Mouse (Mus musculus): ENCODE data around the gene Hepacam. TPM values are rescaled to one million over a fixed set of nuclear protein-coding genes. Genes with fewer than 3 reads are reported as not detected.
A peak's percentile ranks its signal among the peaks of the same experiment; 100 is the strongest.

Hepacam gene
- polyA plus RNA-seq, 1 experiment from 2014 or later = 0.11 TPM

DNA sequence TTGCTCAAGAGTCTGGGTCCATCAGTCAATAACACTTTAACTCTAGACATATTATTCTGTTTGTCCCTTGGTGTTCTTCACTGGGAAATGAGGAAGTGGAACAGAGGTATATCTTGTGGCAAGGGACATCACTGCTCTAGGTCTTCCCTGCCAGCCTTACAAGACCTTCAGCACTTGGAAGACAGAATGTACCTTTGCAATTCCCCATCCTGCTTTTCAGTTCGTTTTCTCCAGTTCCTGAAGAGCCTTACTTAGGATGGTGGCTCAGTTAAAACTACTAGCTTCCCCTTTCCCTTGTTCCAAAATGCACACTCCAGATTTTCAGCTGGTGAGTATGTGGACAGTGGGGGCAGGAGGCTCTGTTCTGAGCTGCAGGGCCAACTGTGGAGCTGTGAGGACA is 4.3 kb upstream of the Hepacam start:
- H3K36me3 ChIP-seq = no peaks in the 10 kb centered on the region
- no peak overlapping the region for H3K9ac ChIP-seq
- H3K4me1 ChIP-seq = peaks cover 11% of the 10 kb centered on the region
- no peak overlapping the region for H3K4me2 ChIP-seq (replicated peaks)
- ATAC-seq (ENCODE audit: low FRiP score, low read depth) = no peak
- no peaks in the 10 kb centered on the region for H3K27me3 ChIP-seq
- 40% methylated on average over 1 of the region's 1 CpGs for WGBS
- no peaks in the 10 kb centered on the region for H3K9me3 ChIP-seq
- H3K4me3 ChIP-seq = no peak overlapping the region
- H3K27ac ChIP-seq = no peak overlapping the region

DNA sequence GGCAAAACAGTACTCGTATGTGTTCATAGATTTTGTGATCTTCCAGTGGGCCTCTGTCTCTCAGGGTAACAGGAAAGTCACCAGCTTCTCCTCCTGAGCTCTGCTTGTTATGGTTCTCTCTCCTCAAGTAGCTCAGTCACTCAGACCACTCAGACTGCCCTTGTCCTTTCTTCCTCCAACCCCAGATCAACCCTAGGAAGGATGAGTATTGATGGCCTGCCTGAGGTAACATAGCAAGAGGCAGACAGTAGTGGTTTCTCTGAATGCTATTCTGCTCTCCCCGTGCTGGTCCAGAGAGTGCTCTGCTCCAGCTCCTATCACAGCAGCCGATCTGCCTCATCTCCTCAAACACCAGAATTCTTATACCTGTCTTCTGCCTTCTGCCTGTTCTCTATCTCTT is 3.6 kb upstream of the Hepacam start:
- no peak overlapping the region for H3K9ac ChIP-seq
- H3K36me3 ChIP-seq = no peaks in the 10 kb centered on the region
- no peak for ATAC-seq (ENCODE audit: low FRiP score, low read depth)
- no peak overlapping the region for H3K4me3 ChIP-seq
- peaks cover 11% of the 10 kb centered on the region for H3K4me1 ChIP-seq
- no peaks in the 10 kb centered on the region for H3K27me3 ChIP-seq
- no peak overlapping the region for H3K4me2 ChIP-seq (replicated peaks)
- H3K27ac ChIP-seq = no peak overlapping the region
- WGBS = 58% methylated on average over 3 of the region's 3 CpGs
- no peaks in the 10 kb centered on the region for H3K9me3 ChIP-seq

DNA sequence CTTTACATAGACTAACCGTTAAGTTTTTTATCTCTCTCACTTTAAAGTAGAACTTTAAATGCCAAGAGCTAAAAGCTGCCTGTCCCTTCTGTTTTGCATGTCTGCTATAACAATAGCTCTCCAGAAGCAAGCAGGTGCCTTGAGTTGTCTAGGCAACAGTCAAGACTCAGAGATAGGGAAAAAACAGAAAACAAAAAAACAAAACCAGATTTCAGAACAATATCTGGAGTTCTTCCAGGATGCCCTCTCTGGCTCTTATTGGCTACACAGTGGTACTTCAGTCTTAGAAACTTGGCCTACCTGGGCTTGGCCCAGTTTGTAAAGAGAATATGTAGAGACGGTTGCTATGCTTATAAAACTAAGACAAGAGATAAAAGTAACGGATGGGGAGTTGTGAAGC is 2.8 kb upstream of the Hepacam start:
- Histone ChIP-seq H3K9me3 (no peaks in the 10 kb centered on the region), H3K36me3 (no peaks in the 10 kb centered on the region), H3K4me1 (peaks cover 6% of the 10 kb centered on the region), H3K27ac (no peak overlapping the region), H3K27me3 (no peaks in the 10 kb centered on the region), H3K4me2 (replicated peaks) (no peak overlapping the region), H3K4me3 (no peak overlapping the region), H3K9ac (no peak overlapping the region)
- WGBS = 83% methylated on average over 3 of the region's 3 CpGs
- no peak for ATAC-seq (ENCODE audit: low FRiP score, low read depth)

DNA sequence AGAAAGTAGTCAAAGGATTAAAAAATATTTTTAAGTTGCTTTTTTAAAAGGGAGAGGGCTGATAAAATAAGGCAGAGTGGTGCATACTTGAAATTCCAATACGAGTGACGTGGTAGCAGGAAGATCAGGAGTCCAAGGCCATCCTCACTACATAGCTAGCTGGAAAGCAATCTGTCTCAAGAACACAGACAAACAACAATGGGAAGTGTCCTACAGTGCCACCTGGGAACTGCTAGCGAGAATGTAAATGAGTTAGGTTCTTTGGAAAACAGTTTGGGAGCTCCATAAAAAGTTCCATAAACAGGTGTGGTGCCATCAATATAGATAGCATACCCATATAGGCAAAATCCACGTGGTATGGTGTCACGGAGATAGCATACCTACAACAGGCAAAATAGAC is 1.4 kb upstream of the Hepacam start:
- Histone ChIP-seq H3K9ac (no peak overlapping the region), H3K4me2 (replicated peaks) (no peak overlapping the region), H3K27me3 (no peaks in the 10 kb centered on the region), H3K27ac (no peak overlapping the region), H3K9me3 (no peaks in the 10 kb centered on the region), H3K4me3 (no peak overlapping the region), H3K36me3 (no peaks in the 10 kb centered on the region), H3K4me1 (no peaks in the 10 kb centered on the region)
- no peak for ATAC-seq (ENCODE audit: low FRiP score, low read depth)
- 66% methylated on average over 5 of the region's 5 CpGs for WGBS

DNA sequence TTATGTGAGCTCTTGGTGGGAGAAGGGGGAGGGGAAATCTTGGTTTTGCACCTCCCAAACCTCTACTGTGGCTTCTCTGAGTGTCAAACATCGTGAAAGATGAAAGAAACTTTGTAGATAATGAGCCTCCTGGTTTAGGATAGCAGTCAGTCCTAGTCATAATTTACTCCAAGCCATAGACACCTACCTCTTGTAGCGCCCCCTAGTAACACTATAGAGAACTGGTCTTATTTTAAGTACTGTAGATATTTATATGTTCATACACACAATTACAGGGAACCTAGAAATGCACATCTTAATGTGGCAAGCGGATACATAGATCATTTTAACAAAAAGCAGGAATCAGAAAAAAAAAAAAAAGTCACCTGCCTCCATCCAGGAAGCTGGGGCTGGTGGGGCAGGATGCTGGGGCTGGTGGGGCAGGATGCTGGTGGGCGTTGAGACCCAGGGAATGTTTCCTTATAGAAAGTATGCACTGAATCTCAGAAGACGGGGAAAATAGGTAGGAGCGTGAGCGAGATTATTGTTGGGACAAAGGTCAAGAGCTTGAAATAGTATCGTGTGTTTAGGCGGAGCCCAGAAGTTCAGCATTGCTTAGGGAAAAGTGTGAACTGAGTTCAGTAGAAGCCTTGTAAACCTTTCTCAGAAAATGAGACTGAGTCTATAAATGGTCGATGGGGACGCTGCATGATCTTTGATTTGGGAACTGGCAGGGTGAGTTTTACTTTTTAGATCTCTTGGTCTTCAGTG is 1.1 kb downstream of the Hepacam start:
- Histone ChIP-seq H3K4me3 (no peak overlapping the region), H3K9me3 (no peaks in the 10 kb centered on the region), H3K4me1 (no peaks in the 10 kb centered on the region), H3K9ac (no peak overlapping the region), H3K4me2 (replicated peaks) (no peak overlapping the region), H3K27ac (no peak overlapping the region), H3K36me3 (no peaks in the 10 kb centered on the region), H3K27me3 (no peaks in the 10 kb centered on the region)
- ATAC-seq (ENCODE audit: low FRiP score, low read depth) = no peak
- 73% methylated on average over 11 of the region's 11 CpGs for WGBS

DNA sequence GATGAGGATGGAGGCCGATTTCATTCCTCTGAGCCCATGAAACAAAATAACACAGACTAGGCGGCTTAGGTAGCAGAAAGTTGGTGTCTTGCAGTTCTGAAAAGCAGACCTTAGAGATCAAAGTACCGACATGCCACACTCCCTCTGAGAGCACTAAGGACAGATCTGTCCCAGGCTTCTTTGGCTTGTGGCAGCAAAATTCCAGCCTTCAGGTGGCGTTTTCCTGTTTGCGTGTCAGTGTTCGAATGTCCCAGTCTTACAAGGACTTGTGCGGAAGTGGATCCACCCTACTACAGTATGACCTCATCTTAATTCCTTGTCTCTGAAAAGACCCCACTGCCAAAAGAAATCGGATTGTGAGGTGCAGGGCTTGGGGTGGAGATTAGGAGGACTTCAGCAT is 1.7 kb downstream of the Hepacam start:
- Histone ChIP-seq H3K9me3 (no peaks in the 10 kb centered on the region), H3K4me2 (replicated peaks) (no peak overlapping the region), H3K4me1 (no peaks in the 10 kb centered on the region), H3K36me3 (no peaks in the 10 kb centered on the region), H3K4me3 (no peak overlapping the region), H3K27me3 (no peaks in the 10 kb centered on the region), H3K27ac (no peak overlapping the region), H3K9ac (no peak overlapping the region)
- no peak for ATAC-seq (ENCODE audit: low FRiP score, low read depth)
- WGBS = 69% methylated on average over 8 of the region's 8 CpGs

DNA sequence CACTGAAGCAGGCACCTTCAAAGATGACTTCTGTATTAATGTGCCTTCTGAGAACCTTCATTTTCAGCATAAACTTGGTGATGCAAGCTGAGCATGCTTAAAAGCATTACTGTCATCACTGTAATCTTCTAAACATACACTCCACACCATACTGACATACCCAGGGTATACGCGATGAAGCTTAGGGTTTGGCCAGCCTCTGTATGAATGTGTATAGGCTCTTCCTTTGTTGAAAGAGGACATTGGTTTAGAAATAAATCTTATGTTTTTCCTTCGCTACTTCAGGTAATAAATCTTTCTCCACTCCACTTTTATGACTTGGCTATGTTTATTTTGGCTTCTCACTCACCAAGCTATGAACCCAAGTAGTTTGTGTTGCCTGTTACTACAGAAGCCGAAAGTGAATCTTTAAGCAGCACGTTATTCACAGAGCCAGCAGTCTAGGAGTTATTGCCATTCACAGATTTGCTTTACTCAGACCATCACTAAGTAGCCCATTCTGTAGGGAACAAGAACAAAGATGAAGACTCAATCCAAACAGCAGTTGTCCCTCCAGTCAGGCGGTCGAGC is 4.2 kb downstream of the Hepacam start:
- H3K4me1 ChIP-seq = no peaks in the 10 kb centered on the region
- H3K27me3 ChIP-seq = no peaks in the 10 kb centered on the region
- WGBS = 73% methylated on average over 7 of the region's 7 CpGs
- no peak overlapping the region for H3K4me2 ChIP-seq (replicated peaks)
- no peaks in the 10 kb centered on the region for H3K36me3 ChIP-seq
- H3K9me3 ChIP-seq = no peaks in the 10 kb centered on the region
- H3K4me3 ChIP-seq = no peak overlapping the region
- no peak overlapping the region for H3K9ac ChIP-seq
- ATAC-seq (ENCODE audit: low FRiP score, low read depth) = no peak
- H3K27ac ChIP-seq = no peak overlapping the region

DNA sequence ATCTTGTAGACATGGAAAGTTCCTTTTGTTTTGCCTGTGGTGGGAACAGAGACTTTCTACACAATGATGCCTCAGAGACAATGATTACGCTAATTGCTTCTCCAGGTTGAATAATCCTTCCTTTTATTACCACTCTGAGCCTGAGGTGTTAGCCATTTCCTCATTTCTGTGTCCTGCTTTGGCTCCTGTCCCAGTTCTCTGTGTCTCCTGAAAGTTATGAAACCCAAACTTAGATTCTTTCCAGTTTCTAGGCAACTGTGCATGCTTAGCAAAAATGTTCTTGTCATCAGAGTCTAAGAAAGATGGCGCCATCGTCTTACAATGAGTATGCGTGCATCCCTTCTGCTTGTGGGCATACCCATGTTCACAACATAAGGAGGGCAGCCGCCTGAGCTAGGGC is 8.6 kb downstream of the Hepacam start:
- Histone ChIP-seq H3K36me3 (no peaks in the 10 kb centered on the region), H3K4me3 (no peak overlapping the region), H3K27me3 (peaks cover 3% of the 10 kb centered on the region; the same call in 1 of the 2 replicates), H3K9me3 (no peaks in the 10 kb centered on the region), H3K4me2 (replicated peaks) (no peak overlapping the region), H3K9ac (no peak overlapping the region), H3K4me1 (no peaks in the 10 kb centered on the region), H3K27ac (no peak overlapping the region)
- 94% methylated on average over 5 of the region's 5 CpGs for WGBS
- no peak for ATAC-seq (ENCODE audit: low FRiP score, low read depth)

DNA sequence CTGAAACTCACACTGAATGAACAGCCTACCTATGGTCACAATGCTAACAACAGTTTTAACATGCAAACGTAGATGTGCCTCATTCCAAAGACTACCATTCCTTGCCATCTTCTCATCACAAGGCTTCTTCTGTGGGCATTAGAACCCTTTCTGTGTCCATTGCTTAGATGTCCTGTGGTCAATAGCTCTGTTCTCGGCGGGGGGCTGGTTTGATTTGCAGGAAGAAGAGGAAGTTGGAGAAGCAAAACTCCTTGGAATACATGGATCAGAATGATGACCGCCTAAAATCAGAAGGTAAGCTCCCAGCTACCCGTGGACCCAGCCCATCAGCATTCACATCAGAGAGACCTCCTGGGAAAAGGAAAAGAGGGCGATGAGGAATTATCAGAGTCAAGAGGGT is 16.0 kb downstream of the Hepacam start:
- Histone ChIP-seq H3K36me3 (no peaks in the 10 kb centered on the region), H3K9me3 (no peaks in the 10 kb centered on the region), H3K9ac (no peak overlapping the region), H3K4me3 (no peak overlapping the region), H3K27me3 (peaks cover 60% of the 10 kb centered on the region), H3K27ac (no peak overlapping the region), H3K4me2 (replicated peaks) (no peak overlapping the region), H3K4me1 (0 out of 2 replicates have a peak, but pooled peaks cover 5% of the 10 kb centered on the region)
- 87% methylated on average over 6 of the region's 6 CpGs for WGBS
- no peak for ATAC-seq (ENCODE audit: low FRiP score, low read depth)

DNA sequence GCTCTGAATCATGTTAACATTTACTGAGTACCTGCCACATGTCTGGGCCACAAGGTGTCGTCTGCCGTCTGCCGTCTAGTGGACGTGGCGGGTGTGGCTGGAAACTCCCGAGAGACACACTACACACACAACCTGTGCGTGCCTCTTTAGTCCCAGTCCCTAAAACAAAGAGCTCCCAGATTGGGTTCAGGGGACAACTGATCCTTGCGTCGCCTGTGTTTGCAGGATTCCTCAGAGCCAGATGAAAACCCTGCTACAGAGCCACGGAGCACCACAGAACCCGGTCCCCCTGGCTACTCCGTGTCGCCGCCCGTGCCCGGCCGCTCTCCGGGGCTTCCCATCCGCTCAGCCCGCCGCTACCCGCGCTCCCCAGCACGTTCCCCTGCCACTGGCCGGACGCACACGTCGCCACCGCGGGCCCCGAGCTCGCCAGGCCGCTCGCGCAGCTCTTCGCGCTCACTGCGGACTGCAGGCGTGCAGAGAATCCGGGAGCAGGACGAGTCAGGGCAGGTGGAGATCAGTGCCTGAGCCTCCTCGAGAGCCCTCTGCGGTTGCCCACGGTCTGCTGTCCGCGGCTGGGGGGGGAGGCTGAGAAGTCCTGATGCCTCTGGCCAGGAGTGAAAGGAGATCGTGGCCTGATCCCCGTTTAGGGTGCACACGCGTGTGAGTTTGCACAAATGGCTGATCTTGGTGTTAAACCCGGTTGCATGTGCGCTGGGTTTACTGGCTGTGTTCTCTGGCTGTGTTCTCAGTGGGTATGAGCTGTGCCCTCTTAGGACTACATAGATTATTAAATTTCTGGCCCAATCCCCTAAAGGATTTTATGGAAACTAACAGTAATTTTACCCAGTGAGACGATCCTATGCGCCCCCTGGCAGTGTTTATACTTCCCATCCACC is 17.4 kb downstream of the Hepacam start:
- peak overlapping the region; percentile 48 for H3K4me3 ChIP-seq
- H3K4me1 ChIP-seq = 0 out of 2 replicates have a peak, but pooled peaks cover 5% of the 10 kb centered on the region
- peak overlapping the region; percentile 85 for H3K4me2 ChIP-seq (replicated peaks)
- no peak overlapping the region for H3K27ac ChIP-seq
- peaks cover 60% of the 10 kb centered on the region for H3K27me3 ChIP-seq
- H3K9me3 ChIP-seq = no peaks in the 10 kb centered on the region
- no peaks in the 10 kb centered on the region for H3K36me3 ChIP-seq
- peak overlapping the region; percentile 72 for H3K9ac ChIP-seq
- WGBS = 6% methylated on average over 51 of the region's 54 CpGs
- peak; percentile 76 for ATAC-seq (ENCODE audit: low FRiP score, low read depth)

DNA sequence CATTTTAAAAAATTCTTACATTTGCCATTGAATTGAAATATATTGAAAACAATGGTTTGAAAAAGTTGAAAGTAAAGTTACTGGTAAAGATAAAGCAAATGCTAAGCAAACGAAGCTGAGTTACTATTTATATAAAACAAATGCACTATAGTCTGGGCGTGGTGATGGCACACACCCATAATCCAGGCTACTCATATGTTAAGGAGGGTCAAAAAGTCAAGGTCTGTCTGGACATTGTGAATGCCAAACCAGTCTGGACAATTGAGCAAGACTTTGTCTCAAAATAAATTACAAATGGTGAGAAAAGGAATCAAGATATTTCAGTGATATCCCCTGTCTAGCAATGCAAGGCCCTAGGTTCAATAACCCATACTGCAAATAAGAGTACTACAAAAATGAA is 23.7 kb downstream of the Hepacam start:
- 79% methylated on average over 2 of the region's 2 CpGs for WGBS
- no peaks in the 10 kb centered on the region for H3K9me3 ChIP-seq
- H3K27me3 ChIP-seq = peaks cover 13% of the 10 kb centered on the region
- no peak overlapping the region for H3K4me2 ChIP-seq (replicated peaks)
- no peak overlapping the region for H3K9ac ChIP-seq
- no peak overlapping the region for H3K4me3 ChIP-seq
- H3K4me1 ChIP-seq = no peaks in the 10 kb centered on the region
- H3K36me3 ChIP-seq = no peaks in the 10 kb centered on the region
- ATAC-seq (ENCODE audit: low FRiP score, low read depth) = no peak
- H3K27ac ChIP-seq = no peak overlapping the region

DNA sequence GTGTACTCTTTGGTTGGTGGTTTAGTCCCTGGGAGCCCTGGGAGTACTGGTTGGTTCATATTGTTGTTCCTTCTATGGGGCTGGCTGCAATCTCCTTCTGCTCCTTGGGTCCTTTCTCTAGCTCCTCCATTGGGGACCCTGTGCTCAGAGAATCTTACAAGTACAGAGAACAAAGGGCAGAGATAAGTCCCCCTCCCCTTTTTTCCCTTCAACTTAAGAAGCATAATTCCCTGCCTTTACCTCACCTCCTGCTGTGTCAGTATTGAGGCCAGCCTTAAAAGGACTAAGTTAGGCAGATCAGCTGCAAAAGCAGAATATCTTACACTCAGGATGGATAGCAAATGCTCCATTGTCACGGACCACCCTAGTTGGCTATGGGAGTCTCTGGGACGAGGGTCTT is 24.9 kb downstream of the Hepacam start:
- Histone ChIP-seq H3K4me1 (no peaks in the 10 kb centered on the region), H3K4me2 (replicated peaks) (no peak overlapping the region), H3K9me3 (no peaks in the 10 kb centered on the region), H3K27ac (no peak overlapping the region), H3K36me3 (no peaks in the 10 kb centered on the region), H3K27me3 (peaks cover 6% of the 10 kb centered on the region; the same call in 1 of the 2 replicates), H3K9ac (no peak overlapping the region), H3K4me3 (no peak overlapping the region)
- WGBS = 77% methylated on average over 2 of the region's 2 CpGs
- ATAC-seq (ENCODE audit: low FRiP score, low read depth) = no peak
